Mouse (Mus musculus): Measurements from ENCODE around the gene Mad2l2.

The Mad2l2 gene

GRCm38 (mm10) chr4:148140098-148141011 is 10.2 kb downstream of the Mad2l2 start:
- peak; percentile 98 for DNase-seq (ENCODE audit: low read depth, low spot score)

- no peak for DNase-seq (ENCODE audit: low read depth, low spot score)
Observed at GRCm38 (mm10) chr4:148143721-148144120, 13.5 kb downstream of the Mad2l2 start.

- DNase-seq (ENCODE audit: low read depth, low spot score), result no peak
Observed at GRCm38 (mm10) chr4:148147714-148148113, 17.5 kb downstream of the Mad2l2 start.

GRCm38 (mm10) chr4:148149540-148149939 is 19.4 kb downstream of the Mad2l2 start:
- DNase-seq (ENCODE audit: low read depth, low spot score), result no peak

GRCm38 (mm10) chr4:148150242-148150641 is 20.1 kb downstream of the Mad2l2 start:
- no peak for DNase-seq (ENCODE audit: low read depth, low spot score)

- DNase-seq (ENCODE audit: low read depth, low spot score), result no peak
Observed at GRCm38 (mm10) chr4:148150953-148151266, 20.7 kb downstream of the Mad2l2 start.

- peak; percentile 93 for DNase-seq (ENCODE audit: low read depth, low spot score)
Observed at GRCm38 (mm10) chr4:148151267-148152168, 21.3 kb downstream of the Mad2l2 start, which contains the start of gene Fbxo6. Gene Fbxo6, minus strand, starts transcription at chr4:148152140.

- DNase-seq (ENCODE audit: low read depth, low spot score), result no peak
Observed at GRCm38 (mm10) chr4:148152547-148152946, 22.4 kb downstream of the Mad2l2 start.

GRCm38 (mm10) chr4:148154006-148154405 is 23.8 kb downstream of the Mad2l2 start:
- no peak for DNase-seq (ENCODE audit: low read depth, low spot score)

- peak; percentile 55 for DNase-seq (ENCODE audit: low read depth, low spot score)
Observed at GRCm38 (mm10) chr4:148154982-148155381, 24.8 kb downstream of the Mad2l2 start.

GRCm38 (mm10) chr4:148158436-148159348 is 28.5 kb downstream of the Mad2l2 start:
- DNase-seq (ENCODE audit: low read depth, low spot score), result peak; percentile 43

GRCm38 (mm10) chr4:148159544-148160435 is 29.6 kb downstream of the Mad2l2 start:
- peak; percentile 97 for DNase-seq (ENCODE audit: low read depth, low spot score)

- DNase-seq (ENCODE audit: low read depth, low spot score), result no peak
Observed at GRCm38 (mm10) chr4:148160436-148161390, 30.5 kb downstream of the Mad2l2 start, which contains the start of the genes Fbxo44 and Fbxo2. Gene Fbxo44, minus strand, starts transcription at chr4:148160482. Gene Fbxo2, plus strand, starts transcription at chr4:148160621.

- peak; percentile 87 for DNase-seq (ENCODE audit: low read depth, low spot score)
Observed at GRCm38 (mm10) chr4:148164002-148164439, 33.8 kb downstream of the Mad2l2 start.

GRCm38 (mm10) chr4:148164461-148164860 is 34.3 kb downstream of the Mad2l2 start:
- DNase-seq (ENCODE audit: low read depth, low spot score), result no peak

GRCm38 (mm10) chr4:148165551-148165950 is 35.4 kb downstream of the Mad2l2 start:
- DNase-seq (ENCODE audit: low read depth, low spot score), result no peak

GRCm38 (mm10) chr4:148166431-148166830 is 36.2 kb downstream of the Mad2l2 start:
- no peak for DNase-seq (ENCODE audit: low read depth, low spot score)

- DNase-seq (ENCODE audit: low read depth, low spot score), result peak; percentile 74
Observed at GRCm38 (mm10) chr4:148166986-148167385, 36.8 kb downstream of the Mad2l2 start.

- peak; percentile 69 for DNase-seq (ENCODE audit: low read depth, low spot score)
Observed at GRCm38 (mm10) chr4:148168287-148168686, 38.1 kb downstream of the Mad2l2 start.

Measured in A20 (cell line).